Mouse (Mus musculus) CH12.LX (cell line): ENCODE data around the gene Ptprm. TPM values are rescaled to one million over a fixed set of nuclear protein-coding genes. Genes with fewer than 3 reads are reported as not detected.

Source experiments
- DNase-seq: peaks from one replicate; pipeline ENCODE4 v3.0.0-alpha.2; 2013; ENCODE audit errors: extremely low read depth
- H3K27ac ChIP-seq: 2 replicates; pipeline ENCODE4 v1.5.1; 2012; ENCODE audit warnings: low read depth, mild to moderate bottlenecking, control low read depth, moderate library complexity; ENCODE audit not compliant: insufficient read depth
- H3K27me3 ChIP-seq: replicated peaks from 2 replicates; pipeline ENCODE3; 2012; ENCODE audit warnings: inconsistent platforms
- H3K36me3 ChIP-seq, 2 experiments: replicated peaks in 1 of 2; 2 replicates each; pipeline versions ENCODE3 to v1.6.1; 2012; ENCODE audit warnings: inconsistent platforms in 1 of 2, low read length in 1 of 2, mild to moderate bottlenecking in 1 of 2, mixed read lengths in 1 of 2, moderate library complexity in 1 of 2; ENCODE audit not compliant: control insufficient read depth in 1 of 2, insufficient read depth in 1 of 2
- H3K4me1 ChIP-seq, 2 experiments: 2 replicates each; pipeline ENCODE4 v1.6.1; 2012; ENCODE audit warnings: inconsistent platforms in 1 of 2, moderate library complexity in 1 of 2; ENCODE audit not compliant: insufficient read depth in 2 of 2, control insufficient read depth in 1 of 2
- H3K4me2 ChIP-seq: 2 replicates; pipeline ENCODE4 v1.6.1; 2012; ENCODE audit warnings: low read depth, mild to moderate bottlenecking, control low read depth; ENCODE audit not compliant: poor library complexity, insufficient read depth, severe bottlenecking
- H3K4me3 ChIP-seq, 3 experiments: fragments of 150-350 bp in 1 of 3; sonication (generic) in 1 of 3; replicated peaks in 1 of 3; 2 replicates each; pipeline versions ENCODE3 to v1.5.1; 2011 to 2012; ENCODE audit warnings: low read depth in 2 of 3, low read length in 2 of 3, mild to moderate bottlenecking in 2 of 3, moderate library complexity in 2 of 3, control low read depth in 1 of 3, improper control_type of control experiment in 1 of 3, inconsistent platforms in 1 of 3, mixed read lengths in 1 of 3; ENCODE audit not compliant: poor library complexity in 1 of 3
- H3K79me2 ChIP-seq: replicated peaks from 2 replicates; pipeline ENCODE4 v1.6.1; 2012; ENCODE audit warnings: mild to moderate bottlenecking, moderate library complexity; ENCODE audit not compliant: control insufficient read depth, poor library complexity, insufficient read depth, severe bottlenecking; ENCODE audit errors: extremely low read depth
- H3K9ac ChIP-seq: 2 replicates; pipeline ENCODE4 v1.6.1; 2012; ENCODE audit warnings: low read depth, mild to moderate bottlenecking, control low read depth, moderate library complexity; ENCODE audit not compliant: insufficient read depth
- H3K9me3 ChIP-seq: replicated peaks from 2 replicates; pipeline ENCODE3; 2012; ENCODE audit warnings: low read length, inconsistent platforms, mixed read lengths
- BHLHE40 ChIP-seq: IDR thresholded peaks from 2 replicates; pipeline ENCODE4 v1.6.1; 2011; ENCODE audit warnings: mild to moderate bottlenecking, low read depth, low read length, improper control_type of control experiment
- E2F4 ChIP-seq: IDR thresholded peaks from 2 replicates; pipeline ENCODE4 v1.6.1; 2011; ENCODE audit warnings: low read depth, low read length, improper control_type of control experiment; ENCODE audit not compliant: insufficient replicate concordance
- ELF1 ChIP-seq: IDR thresholded peaks from 2 replicates; pipeline ENCODE4 v1.6.1; 2014; ENCODE audit warnings: low read depth, mild to moderate bottlenecking, inconsistent platforms, low read length, improper control_type of control experiment
- ETS1 ChIP-seq: conservative IDR thresholded peaks from 2 replicates; pipeline ENCODE4 v1.6.1; 2012; ENCODE audit warnings: low read depth, mild to moderate bottlenecking, inconsistent platforms, low read length, improper control_type of control experiment, moderate library complexity
- GABPA ChIP-seq: IDR thresholded peaks from 2 replicates; pipeline ENCODE4 v1.6.1; 2012; ENCODE audit warnings: low read depth, low read length, improper control_type of control experiment, inconsistent platforms; ENCODE audit not compliant: insufficient replicate concordance
- JUN ChIP-seq: IDR thresholded peaks from 2 replicates; pipeline ENCODE4 v1.6.1; 2011; ENCODE audit warnings: low read depth, mild to moderate bottlenecking, low read length, improper control_type of control experiment, moderate library complexity; ENCODE audit not compliant: insufficient read depth
- KAT2A ChIP-seq: IDR thresholded peaks from 2 replicates; pipeline ENCODE4 v1.6.1; 2012; ENCODE audit warnings: low read length, improper control_type of control experiment, inconsistent platforms; ENCODE audit not compliant: insufficient replicate concordance
- MAFK ChIP-seq: IDR thresholded peaks from 2 replicates; pipeline ENCODE4 v1.6.1; 2011; ENCODE audit warnings: low read length, improper control_type of control experiment; ENCODE audit not compliant: insufficient replicate concordance
- MAX ChIP-seq: IDR thresholded peaks from 2 replicates; pipeline ENCODE4 v1.6.1; 2011; ENCODE audit warnings: low read length, improper control_type of control experiment
- MEF2A ChIP-seq: IDR thresholded peaks from 2 replicates; pipeline ENCODE4 v1.6.1; 2014; ENCODE audit warnings: low read depth, mild to moderate bottlenecking, inconsistent platforms, low read length, improper control_type of control experiment, borderline replicate concordance
- MXI1 ChIP-seq: IDR thresholded peaks from 2 replicates; pipeline ENCODE4 v1.6.1; 2011; ENCODE audit warnings: mild to moderate bottlenecking, low read depth, low read length, improper control_type of control experiment
- NRF1 ChIP-seq: IDR thresholded peaks from 2 replicates; pipeline ENCODE4 v1.6.1; 2014; ENCODE audit warnings: low read depth, mild to moderate bottlenecking, inconsistent platforms, low read length, improper control_type of control experiment, moderate library complexity
- POLR2A ChIP-seq: IDR thresholded peaks from 2 replicates; pipeline ENCODE4 v1.6.1; 2011; ENCODE audit warnings: low read depth, mild to moderate bottlenecking, improper control_type of control experiment, low read length
- RCOR1 ChIP-seq: conservative IDR thresholded peaks from 2 replicates; pipeline ENCODE4 v1.6.1; 2012; ENCODE audit warnings: low read depth, mild to moderate bottlenecking, inconsistent platforms, low read length, improper control_type of control experiment
- SMC3 ChIP-seq: IDR thresholded peaks from 2 replicates; pipeline ENCODE4 v1.6.1; 2011; ENCODE audit warnings: low read depth, low read length, improper control_type of control experiment
- TBP ChIP-seq: conservative IDR thresholded peaks from 2 replicates; pipeline ENCODE4 v1.6.1; 2011; ENCODE audit warnings: low read depth, low read length, improper control_type of control experiment
- TCF12 ChIP-seq: IDR thresholded peaks from 2 replicates; pipeline ENCODE4 v1.6.1; 2014; ENCODE audit warnings: low read depth, mild to moderate bottlenecking, inconsistent platforms, low read length, improper control_type of control experiment
- UBTF ChIP-seq: IDR thresholded peaks from 2 replicates; pipeline ENCODE4 v1.6.1; 2012; ENCODE audit warnings: low read depth, mild to moderate bottlenecking, inconsistent platforms, low read length, improper control_type of control experiment, moderate library complexity
- ZC3H11A ChIP-seq: IDR thresholded peaks from 2 replicates; pipeline ENCODE4 v1.6.1; 2012; ENCODE audit warnings: low read depth, mild to moderate bottlenecking, inconsistent platforms, low read length, improper control_type of control experiment
- ZKSCAN1 ChIP-seq: IDR thresholded peaks from 2 replicates; pipeline ENCODE4 v1.6.1; 2012; ENCODE audit warnings: low read depth, inconsistent platforms, low read length, improper control_type of control experiment, borderline replicate concordance
- ZMIZ1 ChIP-seq: IDR thresholded peaks from 2 replicates; pipeline ENCODE4 v1.6.1; 2012; ENCODE audit warnings: low read depth, mild to moderate bottlenecking, inconsistent platforms, low read length, improper control_type of control experiment
- ZNF384 ChIP-seq: IDR thresholded peaks from 2 replicates; pipeline ENCODE4 v1.6.1; 2012; ENCODE audit warnings: low read depth, low read length, improper control_type of control experiment, inconsistent platforms
- dilution Hi-C: fragments of 300-500 bp; cut with MboI; formaldehyde crosslinking; loops from 2 replicates; pipeline ENCODE4 v1.14.3; 2020; ENCODE audit warnings: low sequenced_read_pairs; ENCODE audit not compliant: extremely low pct_unique_long_range_greater_than_20kb, extremely low pct_ligation_motif_present
- in situ Hi-C: fragments of 300-500 bp; cut with MboI; formaldehyde crosslinking; loops from 3 replicates; pipeline ENCODE4 v1.14.3; 2019; ENCODE audit warnings: low sequenced_read_pairs, low pct_ligation_motif_present, low pct_unique_long_range_greater_than_20kb, mixed read lengths
- polyA plus RNA-seq: library from polyadenylated mRNA; unstranded; fragments of >175 nt; gene quantifications from 2 replicates; pipeline ENCODE4 v1.2.1, GENCODE M21; 2012; ENCODE audit warnings: low read depth; ENCODE audit not compliant: insufficient read length
- total RNA-seq, 2 experiments: library from RNA; depleted of rRNA; stranded (reverse); fragments of 300-350 nt in 1 of 2; fragments of >200 nt in 1 of 2; gene quantifications; 2 replicates each; pipeline ENCODE4 v1.2.3; 2012 to 2014

The Ptprm gene
- total and polyA plus RNA-seq, 3 experiments, result not detected

GRCm38 (mm10) chr17:67256171-67256570 is 98.1 kb downstream of the Ptprm start:
- H3K27me3 ChIP-seq, result no peaks in the 10 kb centered on the region
- H3K79me2 ChIP-seq, result no peaks in the 10 kb centered on the region
- no peak overlapping the region for H3K9ac ChIP-seq
- TF ChIP-seq JUN (no peak), KAT2A (no peak), SMC3 (no peak), MXI1 (no peak), ZMIZ1 (no peak), MAX (no peak), BHLHE40 (no peak), ETS1 (no peak)
- no peak for DNase-seq
- no peaks in the 10 kb centered on the region for H3K4me1 ChIP-seq
- dilution Hi-C loops, result no loop called here
- in situ Hi-C loops, result no loop called here
- H3K4me2 ChIP-seq, result no peak overlapping the region
- peaks cover 85% of the 10 kb centered on the region for H3K9me3 ChIP-seq
- H3K27ac ChIP-seq, result no peak overlapping the region
- H3K4me3 ChIP-seq, result no peak overlapping the region
- H3K36me3 ChIP-seq, result no peaks in the 10 kb centered on the region

- DNase-seq, result no peak
- no peak for TF ChIP-seq NRF1
- Histone ChIP-seq H3K27ac (no peak overlapping the region), H3K9me3 (peaks cover 74% of the 10 kb centered on the region), H3K27me3 (no peaks in the 10 kb centered on the region), H3K4me1 (no peaks in the 10 kb centered on the region), H3K4me2 (no peak overlapping the region), H3K79me2 (no peaks in the 10 kb centered on the region), H3K36me3 (no peaks in the 10 kb centered on the region), H3K9ac (no peak overlapping the region), H3K4me3 (no peak overlapping the region)
- in situ Hi-C loops, result no loop called here
- dilution Hi-C loops, result no loop called here
Measured at GRCm38 (mm10) chr17:67253445-67253844, 100.8 kb downstream of the Ptprm start.

- Histone ChIP-seq H3K9me3 (peaks cover 72% of the 10 kb centered on the region), H3K79me2 (no peaks in the 10 kb centered on the region), H3K27me3 (no peaks in the 10 kb centered on the region), H3K36me3 (no peaks in the 10 kb centered on the region), H3K9ac (no peak overlapping the region), H3K4me1 (no peaks in the 10 kb centered on the region), H3K4me3 (no peak overlapping the region), H3K27ac (no peak overlapping the region), H3K4me2 (no peak overlapping the region)
- dilution Hi-C loops (no loop called here), in situ Hi-C loops (no loop called here)
- DNase-seq, result no peak
- TF ChIP-seq ZNF384 (no peak), ZKSCAN1 (no peak), MXI1 (no peak), ZMIZ1 (no peak), E2F4 (no peak), ZC3H11A (no peak), TCF12 (no peak), MEF2A (no peak), GABPA (no peak), MAX (no peak), TBP (no peak), NRF1 (no peak), POLR2A (no peak), ELF1 (no peak), JUN (no peak), RCOR1 (no peak), UBTF (no peak), MAFK (no peak), ETS1 (no peak)
Measured at GRCm38 (mm10) chr17:67252992-67253391, 101.3 kb downstream of the Ptprm start.
